ENCODE assay signal across 8 mouse cellular contexts in the genomic region with DNA sequence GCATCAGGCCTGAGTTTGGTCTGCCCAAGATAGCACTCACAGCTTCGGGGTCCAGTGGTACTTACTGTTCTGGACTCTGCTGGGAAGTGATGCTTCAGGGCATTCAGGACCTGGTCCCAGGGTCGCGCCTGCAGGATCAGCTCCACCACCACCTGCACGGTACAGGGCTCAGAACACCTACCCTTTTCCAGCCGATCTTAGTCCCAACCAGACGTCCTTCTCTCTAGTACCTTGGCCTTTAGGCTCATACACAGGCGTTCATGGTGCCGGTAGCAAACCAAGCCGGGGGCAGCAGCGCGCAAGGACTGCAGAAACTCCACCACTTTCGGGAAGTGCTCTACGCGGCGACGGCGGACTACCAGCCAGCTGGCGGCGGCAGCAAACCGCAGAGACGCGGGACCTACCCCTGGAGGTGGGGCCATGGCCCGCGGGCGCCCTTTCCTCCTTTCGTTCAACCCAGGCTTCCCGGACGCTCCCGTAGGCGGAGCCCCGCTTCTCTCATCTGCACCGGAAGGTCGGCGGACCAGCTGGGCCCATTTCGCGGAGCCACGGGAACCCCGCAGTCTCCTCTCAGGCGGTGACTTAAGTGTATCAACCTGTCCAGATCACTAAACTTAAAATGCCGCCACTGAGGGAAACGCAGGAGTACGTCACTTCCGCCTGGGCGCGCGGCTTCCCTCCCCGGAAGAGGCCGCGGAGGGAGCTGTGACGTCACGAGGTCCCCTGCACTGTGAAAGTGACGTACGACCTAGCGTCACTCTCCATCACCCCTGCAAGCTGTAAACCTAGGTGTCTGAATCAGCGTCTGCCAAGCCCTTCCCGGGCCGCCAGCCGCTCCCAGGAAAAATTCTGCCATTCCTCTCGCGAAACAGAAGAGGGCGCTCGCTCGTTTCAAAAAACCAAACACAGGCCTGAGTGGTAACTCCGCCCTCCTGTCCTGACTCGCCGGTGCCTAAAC. TPM values are rescaled to one million over a fixed set of nuclear protein-coding genes. Genes with fewer than 3 reads are reported as not detected.
DNase-seq lines count a peak whose midpoint lies in the region; ATAC-seq and TF ChIP-seq lines count a peak whose summit lies in the region.

A gene (minus strand): TSS at position 661 of the 958 bp plus-strand sequence.

- WGBS in hindbrain, postnatal 0 days = under 1% methylated on average over 66 of the region's 66 CpGs

- TF ChIP-seq CTCF in gastrocnemius, adult 2 months (IDR thresholded peaks at IDR 0.05) = peak; percentile 89
- peak; percentile 85 for TF ChIP-seq CTCF in hindbrain, postnatal 0 days (IDR thresholded peaks at IDR 0.05; ENCODE audit: low read depth)
- TF ChIP-seq CTCF in left cerebral cortex, adult 2 months (IDR thresholded peaks at IDR 0.05) = peak; percentile 81

- no peaks in the 10 kb centered on the region for H3K9me3 ChIP-seq in hindbrain, postnatal 0 days (ENCODE audit: low read length)

- peak within 1 kb of the TSS; percentile 88 for H3K27ac ChIP-seq in gastrocnemius, adult 2 months
- peak within 1 kb of the TSS; percentile 76 for H3K27ac ChIP-seq in hindbrain, postnatal 0 days
- H3K27ac ChIP-seq in left cerebral cortex, adult 2 months = peak within 1 kb of the TSS; percentile 47

- peak within 1 kb of the TSS; percentile 75 for H3K9ac ChIP-seq in hindbrain, postnatal 0 days (replicated peaks; ENCODE audit: low read length)

- peak; percentile 98 for DNase-seq in ZHBTc4 (ENCODE audit: low read depth, low spot score)
- DNase-seq in gastrocnemius, adult 2 months = peak; percentile 94
- peak; percentile 98 for DNase-seq in hindbrain, postnatal 0 days (ENCODE audit: low spot score)
- DNase-seq in left cerebral cortex, adult 2 months (ENCODE audit: extremely low spot score in 1 of 2, low spot score in 2 of 2) = peak; percentile 95
- DNase-seq in right cerebral cortex, adult 2 months (ENCODE audit: low spot score in 2 of 2) = peak; percentile 95 to 97
- peak; percentile 93 for DNase-seq in urinary bladder, postnatal 14 days (ENCODE audit: low spot score)

- H3K4me1 ChIP-seq in hindbrain, postnatal 0 days (ENCODE audit: insufficient read depth, low read length) = no peaks in the 10 kb centered on the region; the same call in 1 of the 2 replicates

- peaks cover 20% of the 10 kb centered on the region for H3K36me3 ChIP-seq in hindbrain, postnatal 0 days (ENCODE audit: insufficient read depth, low read length)

- peak within 1 kb of the TSS; percentile 95 for H3K4me2 ChIP-seq in hindbrain, postnatal 0 days (ENCODE audit: low read depth, low read length)

- no peaks in the 10 kb centered on the region for H3K27me3 ChIP-seq in hindbrain, postnatal 0 days (ENCODE audit: insufficient read depth, low read length)

- H3K4me3 ChIP-seq in gastrocnemius, adult 2 months = peak within 1 kb of the TSS; percentile 86
- peak within 1 kb of the TSS; percentile 65 for H3K4me3 ChIP-seq in hindbrain, postnatal 0 days (ENCODE audit: low read length)
- H3K4me3 ChIP-seq in left cerebral cortex, adult 2 months = peak within 1 kb of the TSS; percentile 68

- ATAC-seq in common myeloid progenitor, adult 5-6 weeks (replicated peaks; ENCODE audit: low read depth, poor library complexity, severe bottlenecking) = peak; percentile 94
- peak; percentile 99 for ATAC-seq in hindbrain, postnatal 0 days
- ATAC-seq in megakaryocyte, adult 5-6 weeks (ENCODE audit: poor library complexity, severe bottlenecking) = peak; percentile 91

- intact Hi-C loops in gastrocnemius, adult 2 months (cut with DNase I) = loop anchor here (1.0 to 5.0 kb wide), 2 partner anchors 41 to 62 kb away; a partner anchor contains a TSS
- intact Hi-C loops in left cerebral cortex, adult 2 months (cut with DNase I) = loop anchor here (1.0 to 2.0 kb wide), 2 partner anchors 41 to 62 kb away; a partner anchor contains a TSS

RNA-seq across cellular contexts. Expression of the gene that starts here (rescaled TPM):
- 20.9 and 24.1 TPM in 2 replicates for total RNA-seq in common myeloid progenitor, adult 5-6 weeks (2017)
- 10 to 100 TPM; 10.4 to 13.1 TPM for total RNA-seq in gastrocnemius, adult 2 months (2021)
- total RNA-seq in hindbrain, postnatal 0 days (2014; rRNA removed) = 18.7 and 21.9 TPM in 2 replicates
- 23.8 and 27.3 TPM in 2 replicates for polyA plus RNA-seq in hindbrain, postnatal 0 days (2015; fragmentation: Nextera tagmentation; extraction: Ambion mirVana)
- 10 to 100 TPM; 14.1 to 16.3 TPM for total RNA-seq in left cerebral cortex, adult 2 months (2021)
- 24.2 and 27.2 TPM in 2 replicates for total RNA-seq in megakaryocyte, adult 5-6 weeks (2015)
- 25.1 and 39.8 TPM in 2 replicates for total RNA-seq in megakaryocyte, adult 5-6 weeks (2017)

Comparison
In these comparisons a context has a peak if more than half of its experiments do, and no peak if none do; other contexts are left out.
1. Peak in every context shown above with its lines: DNase-seq, ATAC-seq, H3K4me3 ChIP-seq and H3K27ac ChIP-seq.